ENCODE assay signal across 8 mouse cellular contexts in the genomic region with DNA sequence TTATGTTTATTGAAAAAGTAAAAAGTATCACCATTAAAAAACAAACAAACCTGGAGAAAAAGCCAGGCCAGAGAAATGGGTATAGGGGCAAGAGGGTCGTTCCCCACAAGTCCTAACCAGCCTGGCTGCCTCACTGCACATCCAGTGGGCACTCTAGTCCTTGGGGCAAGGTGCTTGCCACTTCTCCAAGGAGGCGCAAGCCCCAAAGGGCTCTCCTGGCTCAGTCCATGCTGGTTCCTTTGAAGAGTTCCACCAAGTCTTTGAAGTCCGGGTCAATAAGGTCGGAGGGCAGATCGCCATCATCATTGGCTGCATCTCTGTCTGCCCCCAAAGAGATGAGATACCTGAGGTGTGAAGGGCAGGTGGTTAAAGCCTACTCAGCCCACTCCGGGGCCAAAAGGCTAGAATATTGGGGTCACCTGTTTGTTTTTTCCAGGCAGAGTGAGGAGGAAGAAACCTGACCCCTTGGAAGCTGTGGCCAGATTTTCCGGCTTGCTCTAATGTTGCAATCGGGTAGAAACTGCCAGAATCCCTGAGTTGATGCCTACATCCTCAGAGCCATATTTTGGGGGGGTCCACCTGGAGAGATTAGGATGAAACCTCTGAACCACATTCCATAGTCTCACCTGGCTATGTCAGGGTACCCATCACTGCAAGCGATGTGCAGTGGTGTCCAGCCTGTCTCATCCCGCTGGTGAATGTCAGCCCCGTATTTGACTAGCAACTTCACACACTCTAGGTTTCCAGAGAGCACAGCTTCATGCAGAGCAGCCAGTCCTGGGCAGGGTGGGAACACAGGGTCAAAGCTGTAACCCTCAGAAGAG. TPM values are rescaled to one million over a fixed set of nuclear protein-coding genes. Genes with fewer than 3 reads are reported as not detected.
DNase-seq lines count a peak whose midpoint lies in the region; ATAC-seq and TF ChIP-seq lines count a peak whose summit lies in the region.

No protein-coding gene starts in this region.

- DNase-seq in heart, postnatal 25 days (ENCODE audit: low spot score), result no peak
- DNase-seq in natural killer cell, adult 2 months (ENCODE audit: low spot score in 2 of 2), result no peak
- no peak for DNase-seq in cerebellum, postnatal 14 days

- 68% methylated on average over 11 of the region's 11 CpGs for whole genome bisulfite sequencing in heart, embryonic 11.5 days (ENCODE audit: insufficient replicate concordance)
- 72% methylated on average over 11 of the region's 11 CpGs for WGBS in forebrain, embryonic 16.5 days
- 62% methylated on average over 11 of the region's 11 CpGs for WGBS in liver, embryonic 15.5 days (ENCODE audit: insufficient replicate concordance)

- H3K9ac ChIP-seq in heart, embryonic 11.5 days (ENCODE audit: low read depth, low read length), result peak overlapping the region; percentile 99
- H3K9ac ChIP-seq in ES-Bruce4 (ENCODE audit: low read depth, poor library complexity, severe bottlenecking), result peak overlapping the region; percentile 81
- peak overlapping the region; percentile 86 for H3K9ac ChIP-seq in forebrain, embryonic 16.5 days (replicated peaks; ENCODE audit: low read depth, low read length)
- peak overlapping the region; percentile 91 for H3K9ac ChIP-seq in liver, embryonic 15.5 days

- H3K4me1 ChIP-seq in heart, embryonic 11.5 days (ENCODE audit: control insufficient read depth, insufficient read depth, low read length), result peaks cover 24% of the 10 kb centered on the region
- H3K4me1 ChIP-seq in ES-Bruce4 (ENCODE audit: control insufficient read depth, insufficient read depth, low read length), result no peaks in the 10 kb centered on the region
- H3K4me1 ChIP-seq in forebrain, embryonic 16.5 days (replicated peaks; ENCODE audit: control insufficient read depth, insufficient read depth, low read length), result peaks cover 23% of the 10 kb centered on the region
- H3K4me1 ChIP-seq in liver, embryonic 15.5 days (replicated peaks), result peaks cover 43% of the 10 kb centered on the region

- no peak for TF ChIP-seq EP300 in ES-Bruce4 (IDR thresholded peaks at IDR 0.05; ENCODE audit: insufficient read depth, low read depth, low read length)

- H3K4me3 ChIP-seq in heart, embryonic 11.5 days (ENCODE audit: low read depth, low read length), result peak overlapping the region; percentile 95
- peak overlapping the region; percentile 70 for H3K4me3 ChIP-seq in ES-Bruce4 (ENCODE audit: low read depth, low read length)
- H3K4me3 ChIP-seq in forebrain, embryonic 16.5 days (replicated peaks; ENCODE audit: low read length), result peak overlapping the region; percentile 72
- H3K4me3 ChIP-seq in liver, embryonic 15.5 days (replicated peaks), result peak overlapping the region; percentile 80

- TF ChIP-seq CTCF in ES-Bruce4 (IDR thresholded peaks at IDR 0.05; ENCODE audit: low read depth, low read length), result no peak

- intact Hi-C loops in heart, postnatal 25 days (cut with DNase I), result loop anchor here (1.0 kb wide), 1 partner anchor 22 kb away; no protein-coding TSS in a partner anchor

- no peaks in the 10 kb centered on the region for H3K27me3 ChIP-seq in heart, embryonic 11.5 days (ENCODE audit: control insufficient read depth, insufficient read depth, low read length)
- no peaks in the 10 kb centered on the region for H3K27me3 ChIP-seq in ES-Bruce4 (ENCODE audit: control insufficient read depth, insufficient read depth, low read length, poor library complexity, severe bottlenecking)
- no peaks in the 10 kb centered on the region for H3K27me3 ChIP-seq in forebrain, embryonic 16.5 days (replicated peaks; ENCODE audit: control insufficient read depth, insufficient read depth, low read length)
- no peaks in the 10 kb centered on the region for H3K27me3 ChIP-seq in liver, embryonic 15.5 days

- H3K27ac ChIP-seq in heart, embryonic 11.5 days (ENCODE audit: low read depth, low read length), result peak overlapping the region; percentile 96
- no peak overlapping the region for H3K27ac ChIP-seq in ES-Bruce4 (ENCODE audit: insufficient read depth, low read length)
- 0 out of 2 replicates have a peak overlapping the region, but pooled peaks have one; percentile 8 for H3K27ac ChIP-seq in forebrain, embryonic 16.5 days (ENCODE audit: low read length)
- H3K27ac ChIP-seq in liver, embryonic 15.5 days (replicated peaks), result peak overlapping the region; percentile 72

- ATAC-seq in heart, embryonic 11.5 days (replicated peaks; ENCODE audit: insufficient number of reproducible peaks, low FRiP score, low TSS enrichment), result no peak
- peak; percentile 38 for ATAC-seq in forebrain, embryonic 16.5 days
- no peak for ATAC-seq in liver, embryonic 15.5 days (ENCODE audit: insufficient read depth)
- no peak for ATAC-seq in granulocyte monocyte progenitor cell, adult 5-6 weeks (replicated peaks; ENCODE audit: poor library complexity, severe bottlenecking)

- TF ChIP-seq POLR2A in ES-Bruce4 (IDR thresholded peaks at IDR 0.05; ENCODE audit: insufficient read depth, low read length), result no peak

- H3K36me3 ChIP-seq in heart, embryonic 11.5 days (ENCODE audit: control insufficient read depth, insufficient read depth, low read length), result no peaks in the 10 kb centered on the region
- H3K36me3 ChIP-seq in ES-Bruce4 (ENCODE audit: control insufficient read depth, insufficient read depth, low read length, poor library complexity, severe bottlenecking), result no peaks in the 10 kb centered on the region
- no peaks in the 10 kb centered on the region for H3K36me3 ChIP-seq in forebrain, embryonic 16.5 days (ENCODE audit: control insufficient read depth, insufficient read depth)
- H3K36me3 ChIP-seq in liver, embryonic 15.5 days (replicated peaks), result no peaks in the 10 kb centered on the region

- no peaks in the 10 kb centered on the region for H3K9me3 ChIP-seq in heart, embryonic 11.5 days (replicated peaks; ENCODE audit: control insufficient read depth, low read length)
- no peaks in the 10 kb centered on the region for H3K9me3 ChIP-seq in ES-Bruce4 (replicated peaks; ENCODE audit: control insufficient read depth, insufficient read depth, low read length, poor library complexity, severe bottlenecking)
- no peaks in the 10 kb centered on the region for H3K9me3 ChIP-seq in forebrain, embryonic 16.5 days (ENCODE audit: control insufficient read depth, low read length)
- no peaks in the 10 kb centered on the region for H3K9me3 ChIP-seq in liver, embryonic 15.5 days (replicated peaks)

- H3K4me2 ChIP-seq in heart, embryonic 11.5 days, result peak overlapping the region; percentile 97
- peak overlapping the region; percentile 78 for H3K4me2 ChIP-seq in forebrain, embryonic 16.5 days (ENCODE audit: low read length)
- H3K4me2 ChIP-seq in liver, embryonic 15.5 days, result peak overlapping the region; percentile 97

RNA-seq across cellular contexts. Expression of gene Mcrip1, which starts 0.7 kb away (rescaled TPM):
- polyA plus RNA-seq in heart, embryonic 11.5 days (2014; fragmentation: Nextera tagmentation; extraction: Ambion mirVana), result 157 and 168 TPM in 2 replicates
- total RNA-seq in heart, postnatal 25 days (2021), result 10 to 100 TPM; 44.1 to 46.9 TPM
- 46.4 and 53.4 TPM in 2 replicates for polyA plus RNA-seq in ES-Bruce4 (2011; ENCODE audit: insufficient read depth, insufficient read length, low read depth, missing spikeins)
- 222 and 241 TPM in 2 replicates for polyA plus RNA-seq in forebrain, embryonic 16.5 days (2015; fragmentation: Nextera tagmentation; extraction: Ambion mirVana)
- 41.8 and 47.6 TPM in 2 replicates for polyA plus RNA-seq in liver, embryonic 15.5 days (2015; fragmentation: Nextera tagmentation; extraction: Ambion mirVana)
- total RNA-seq in granulocyte monocyte progenitor cell, adult 5-6 weeks (2014; fragmentation: Nextera tagmentation), result 64.7 and 75.8 TPM in 2 replicates
- 23.1 and 23.4 TPM in 2 replicates for total RNA-seq in granulocyte monocyte progenitor cell, adult 5-6 weeks (2017)

RNA-seq across cellular contexts. Expression of gene Ppp1r27, which starts 0.7 kb away (rescaled TPM):
- polyA plus RNA-seq in heart, embryonic 11.5 days (2014; fragmentation: Nextera tagmentation; extraction: Ambion mirVana), result not detected in 2 replicates
- not detected for total RNA-seq in heart, postnatal 25 days (2021)
- polyA plus RNA-seq in ES-Bruce4 (2011; ENCODE audit: insufficient read depth, insufficient read length, low read depth, missing spikeins), result not detected in 2 replicates
- not detected in 2 replicates for polyA plus RNA-seq in forebrain, embryonic 16.5 days (2015; fragmentation: Nextera tagmentation; extraction: Ambion mirVana)
- polyA plus RNA-seq in liver, embryonic 15.5 days (2015; fragmentation: Nextera tagmentation; extraction: Ambion mirVana), result 0.36 and 0.38 TPM in 2 replicates
- not detected in 2 replicates for total RNA-seq in granulocyte monocyte progenitor cell, adult 5-6 weeks (2014; fragmentation: Nextera tagmentation)
- total RNA-seq in granulocyte monocyte progenitor cell, adult 5-6 weeks (2017), result not detected in 2 replicates

RNA-seq across cellular contexts. Expression of gene Gcgr, which starts 19.7 kb away (rescaled TPM):
- 1.5 and 1.8 TPM in 2 replicates for polyA plus RNA-seq in heart, embryonic 11.5 days (2014; fragmentation: Nextera tagmentation; extraction: Ambion mirVana)
- total RNA-seq in heart, postnatal 25 days (2021), result 1 to 10 TPM; 1.3 to 1.5 TPM
- polyA plus RNA-seq in ES-Bruce4 (2011; ENCODE audit: insufficient read depth, insufficient read length, low read depth, missing spikeins), result 0.65 TPM in 1 of 2 replicates, not detected in the other
- polyA plus RNA-seq in forebrain, embryonic 16.5 days (2015; fragmentation: Nextera tagmentation; extraction: Ambion mirVana), result 0.43 TPM in 1 of 2 replicates, not detected in the other
- 16.9 and 20.5 TPM in 2 replicates for polyA plus RNA-seq in liver, embryonic 15.5 days (2015; fragmentation: Nextera tagmentation; extraction: Ambion mirVana)
- not detected in 2 replicates for total RNA-seq in granulocyte monocyte progenitor cell, adult 5-6 weeks (2014; fragmentation: Nextera tagmentation)
- total RNA-seq in granulocyte monocyte progenitor cell, adult 5-6 weeks (2017), result not detected in 2 replicates

RNA-seq across cellular contexts. Expression of gene P4hb, which starts 22.9 kb away (rescaled TPM):
- 506 and 569 TPM in 2 replicates for polyA plus RNA-seq in heart, embryonic 11.5 days (2014; fragmentation: Nextera tagmentation; extraction: Ambion mirVana)
- total RNA-seq in heart, postnatal 25 days (2021), result 100 to 1,000 TPM; 228 to 255 TPM
- 326 and 338 TPM in 2 replicates for polyA plus RNA-seq in ES-Bruce4 (2011; ENCODE audit: insufficient read depth, insufficient read length, low read depth, missing spikeins)
- 238 and 265 TPM in 2 replicates for polyA plus RNA-seq in forebrain, embryonic 16.5 days (2015; fragmentation: Nextera tagmentation; extraction: Ambion mirVana)
- 635 and 803 TPM in 2 replicates for polyA plus RNA-seq in liver, embryonic 15.5 days (2015; fragmentation: Nextera tagmentation; extraction: Ambion mirVana)
- 864 and 921 TPM in 2 replicates for total RNA-seq in granulocyte monocyte progenitor cell, adult 5-6 weeks (2014; fragmentation: Nextera tagmentation)
- 1,372 and 1,702 TPM in 2 replicates for total RNA-seq in granulocyte monocyte progenitor cell, adult 5-6 weeks (2017)

RNA-seq across cellular contexts. Expression of gene Arhgdia, which starts 31.2 kb away (rescaled TPM):
- polyA plus RNA-seq in heart, embryonic 11.5 days (2014; fragmentation: Nextera tagmentation; extraction: Ambion mirVana), result 468 and 477 TPM in 2 replicates
- total RNA-seq in heart, postnatal 25 days (2021), result 100 to 1,000 TPM; 142 to 158 TPM
- polyA plus RNA-seq in ES-Bruce4 (2011; ENCODE audit: insufficient read depth, insufficient read length, low read depth, missing spikeins), result 269 and 298 TPM in 2 replicates
- 477 and 485 TPM in 2 replicates for polyA plus RNA-seq in forebrain, embryonic 16.5 days (2015; fragmentation: Nextera tagmentation; extraction: Ambion mirVana)
- 222 and 238 TPM in 2 replicates for polyA plus RNA-seq in liver, embryonic 15.5 days (2015; fragmentation: Nextera tagmentation; extraction: Ambion mirVana)
- total RNA-seq in granulocyte monocyte progenitor cell, adult 5-6 weeks (2014; fragmentation: Nextera tagmentation), result 514 and 552 TPM in 2 replicates
- 163 and 168 TPM in 2 replicates for total RNA-seq in granulocyte monocyte progenitor cell, adult 5-6 weeks (2017)
